Mouse (Mus musculus) hindbrain, postnatal 0 days (tissue): ENCODE data around the gene Dyrk3. TPM values are rescaled to one million over a fixed set of nuclear protein-coding genes. Genes with fewer than 3 reads are reported as not detected.

ENCODE experiments used
- ATAC-seq: fragments of 200-750 bp; cut with Nextera tagmentation; 2 replicates; pipeline ENCODE4 v1.8.0; 2017; ENCODE audit warnings: mild to moderate bottlenecking, moderate TSS enrichment, moderate library complexity
- DNase-seq: peaks from one replicate; pipeline ENCODE4 v3.0.0-alpha.2; 2015; ENCODE audit warnings: low spot score
- H3K27ac ChIP-seq: fragments of 300-500 bp; sonication (generic); 2 replicates; pipeline ENCODE4 v1.5.1; 2014; ENCODE audit warnings: mild to moderate bottlenecking
- H3K27me3 ChIP-seq: fragments of 300-500 bp; sonication (generic); 2 replicates; pipeline ENCODE4 v1.6.1; 2014; ENCODE audit warnings: low read length, mixed read lengths; ENCODE audit not compliant: insufficient read depth
- H3K36me3 ChIP-seq: fragments of 300-500 bp; sonication (generic); 2 replicates; pipeline ENCODE4 v1.6.1; 2014; ENCODE audit warnings: low read length, mixed read lengths; ENCODE audit not compliant: insufficient read depth
- H3K4me1 ChIP-seq: fragments of 300-500 bp; sonication (generic); 2 replicates; pipeline ENCODE4 v1.6.1; 2014; ENCODE audit warnings: antibody characterized with exemption, low read length, mixed read lengths; ENCODE audit not compliant: insufficient read depth
- H3K4me2 ChIP-seq: fragments of 300-500 bp; sonication (generic); 2 replicates; pipeline ENCODE4 v1.6.1; 2014; ENCODE audit warnings: low read depth, mild to moderate bottlenecking, low read length, moderate library complexity, mixed read lengths
- H3K4me3 ChIP-seq: fragments of 300-500 bp; sonication (generic); 2 replicates; pipeline ENCODE4 v1.5.1; 2014; ENCODE audit warnings: low read length
- H3K9ac ChIP-seq: fragments of 300-500 bp; sonication (generic); replicated peaks from 2 replicates; pipeline ENCODE4 v1.6.1; 2014; ENCODE audit warnings: mild to moderate bottlenecking, low read length, moderate library complexity, mixed read lengths
- H3K9me3 ChIP-seq: fragments of 300-500 bp; sonication (generic); 2 replicates; pipeline ENCODE4 v1.6.1; 2016; ENCODE audit warnings: low read length, mixed read lengths
- CTCF ChIP-seq: IDR thresholded peaks from 2 replicates; pipeline ENCODE4 v1.5.1; 2016; ENCODE audit warnings: antibody characterized with exemption, control low read depth, low read depth
- WGBS: fragments of 180-500 bp; shearing (Covaris S2); extraction: QIAGEN DNeasy Blood & Tissue Kit; methylation state at CpG from one replicate; pipeline ENCODE4 v1.1.7; 2014; 5-methylcytosine and 5-hydroxymethylcytosine counted together
- polyA plus RNA-seq: library from polyadenylated mRNA; unstranded; fragments of >200 nt; fragmentation: Nextera tagmentation; extraction: Ambion mirVana; gene quantifications from 2 replicates; pipeline ENCODE4 v1.2.1, GENCODE M21; 2015
- total RNA-seq: library from RNA; depleted of rRNA; stranded (reverse); fragments of >200 nt; gene quantifications from 2 replicates; pipeline ENCODE4 v1.2.3, GENCODE M21; 2014

The Dyrk3 gene
- total and polyA plus RNA-seq, 2 experiments from 2014 or later = 8.9 to 10.2 TPM

- Histone ChIP-seq H3K9ac (no peak overlapping the region), H3K27ac (no peak overlapping the region), H3K4me3 (no peak overlapping the region), H3K4me2 (no peak overlapping the region), H3K4me1 (no peaks in the 10 kb centered on the region), H3K27me3 (no peaks in the 10 kb centered on the region), H3K36me3 (peaks cover 29% of the 10 kb centered on the region), H3K9me3 (no peaks in the 10 kb centered on the region)
- WGBS = 86% methylated on average over 11 of the region's 11 CpGs
- ATAC-seq = no peak
- no peak for TF ChIP-seq CTCF
- no peak for DNase-seq
Observed at GRCm38 (mm10) chr1:131125987-131126744, 12.0 kb downstream of the Dyrk3 start.

- TF ChIP-seq CTCF = no peak
- Histone ChIP-seq H3K9ac (no peak overlapping the region), H3K4me3 (no peak overlapping the region), H3K9me3 (no peaks in the 10 kb centered on the region), H3K4me1 (no peaks in the 10 kb centered on the region), H3K27ac (no peak overlapping the region), H3K4me2 (no peak overlapping the region), H3K36me3 (peaks cover 13% of the 10 kb centered on the region), H3K27me3 (no peaks in the 10 kb centered on the region)
- ATAC-seq (no peak), DNase-seq (no peak)
- WGBS = 70% methylated on average over 10 of the region's 10 CpGs
Observed at GRCm38 (mm10) chr1:131123522-131124265, 14.4 kb downstream of the Dyrk3 start.

- WGBS = 42% methylated on average over 3 of the region's 3 CpGs
- H3K27me3 ChIP-seq = no peaks in the 10 kb centered on the region
- H3K36me3 ChIP-seq = 0 out of 2 replicates have a peak, but pooled peaks cover 3% of the 10 kb centered on the region
- DNase-seq (no peak), ATAC-seq (no peak)
- no peaks in the 10 kb centered on the region for H3K9me3 ChIP-seq
- no peak overlapping the region for H3K27ac ChIP-seq
- no peak overlapping the region for H3K9ac ChIP-seq
- no peak overlapping the region for H3K4me2 ChIP-seq
- H3K4me3 ChIP-seq = no peak overlapping the region
- no peak; the same call in 1 of the 2 replicates for TF ChIP-seq CTCF
- no peaks in the 10 kb centered on the region for H3K4me1 ChIP-seq
Observed at GRCm38 (mm10) chr1:131121987-131122386, 16.2 kb downstream of the Dyrk3 start.

GRCm38 (mm10) chr1:131119026-131119425, 19.1 kb downstream of the Dyrk3 start:
- peak; percentile 63 for TF ChIP-seq CTCF
- DNase-seq (no peak), ATAC-seq (no peak)
- Histone ChIP-seq H3K36me3 (no peaks in the 10 kb centered on the region), H3K4me1 (peaks cover 3% of the 10 kb centered on the region; the same call in 1 of the 2 replicates), H3K4me2 (no peak overlapping the region), H3K27ac (no peak overlapping the region), H3K4me3 (no peak overlapping the region), H3K9ac (no peak overlapping the region), H3K9me3 (no peaks in the 10 kb centered on the region), H3K27me3 (no peaks in the 10 kb centered on the region)
- 64% methylated on average over 2 of the region's 2 CpGs for WGBS

- no peak overlapping the region for H3K4me2 ChIP-seq
- H3K9me3 ChIP-seq = no peaks in the 10 kb centered on the region
- H3K27me3 ChIP-seq = no peaks in the 10 kb centered on the region
- DNase-seq = no peak
- no peak for ATAC-seq
- no peaks in the 10 kb centered on the region for H3K36me3 ChIP-seq
- no peak overlapping the region for H3K4me3 ChIP-seq
- TF ChIP-seq CTCF = no peak
- H3K27ac ChIP-seq = no peak overlapping the region
- H3K4me1 ChIP-seq = peaks cover 3% of the 10 kb centered on the region; the same call in 1 of the 2 replicates
- WGBS = 71% methylated on average over 10 of the region's 10 CpGs
- no peak overlapping the region for H3K9ac ChIP-seq
Observed at GRCm38 (mm10) chr1:131118530-131118929, 19.6 kb downstream of the Dyrk3 start.

GRCm38 (mm10) chr1:131116430-131117011, 21.6 kb downstream of the Dyrk3 start:
- Histone ChIP-seq H3K27ac (peak overlapping the region; percentile 41), H3K4me2 (peak overlapping the region; percentile 4; the same call in 1 of the 2 replicates), H3K9ac (0 out of 2 replicates have a peak overlapping the region, but pooled peaks have one; percentile 6), H3K9me3 (no peaks in the 10 kb centered on the region), H3K4me3 (no peak overlapping the region), H3K36me3 (no peaks in the 10 kb centered on the region), H3K4me1 (peaks cover 3% of the 10 kb centered on the region; the same call in 1 of the 2 replicates), H3K27me3 (no peaks in the 10 kb centered on the region)
- WGBS = 32% methylated on average over 13 of the region's 13 CpGs
- ATAC-seq (peak; percentile 20), DNase-seq (peak; percentile 65)
- TF ChIP-seq CTCF = no peak
